Mouse (Mus musculus) kidney, postnatal 0 days (tissue): ENCODE measurements at regions not wholly inside any gene's neighbourhood (a gene's known extent, or its start where the extent isn't known, plus 50 kb on each side); places are given as distances from the start of the nearest gene placed in this dataset.

Source experiments
- ATAC-seq: fragments of 200-750 bp; cut with Nextera tagmentation; replicated peaks from 2 replicates; pipeline ENCODE4 v1.8.0; 2017; ENCODE audit warnings: low read depth, moderate number of reproducible peaks, moderate TSS enrichment, moderate library complexity; ENCODE audit not compliant: low FRiP score
- DNase-seq: peaks from one replicate; pipeline ENCODE4 v3.0.0-alpha.2; 2016; ENCODE audit warnings: low spot score
- H3K27ac ChIP-seq: fragments of 300-500 bp; sonication (generic); 2 replicates; pipeline ENCODE4 v1.5.1; 2014; ENCODE audit warnings: mild to moderate bottlenecking
- H3K27me3 ChIP-seq: fragments of 300-500 bp; sonication (generic); 2 replicates; pipeline ENCODE4 v1.6.1; 2014; ENCODE audit warnings: low read length, mixed read lengths; ENCODE audit not compliant: insufficient read depth
- H3K36me3 ChIP-seq: fragments of 300-500 bp; sonication (generic); 2 replicates; pipeline ENCODE4 v1.6.1; 2014; ENCODE audit warnings: low read length, mixed read lengths; ENCODE audit not compliant: insufficient read depth
- H3K4me1 ChIP-seq: fragments of 300-500 bp; sonication (generic); replicated peaks from 2 replicates; pipeline ENCODE4 v1.6.1; 2014; ENCODE audit warnings: antibody characterized with exemption, low read length, mixed read lengths; ENCODE audit not compliant: insufficient read depth
- H3K4me2 ChIP-seq: fragments of 300-500 bp; sonication (generic); 2 replicates; pipeline ENCODE4 v1.6.1; 2014; ENCODE audit warnings: mild to moderate bottlenecking, low read length, moderate library complexity, mixed read lengths
- H3K4me3 ChIP-seq: fragments of 300-500 bp; sonication (generic); replicated peaks from 2 replicates; pipeline ENCODE4 v1.5.1; 2014; ENCODE audit warnings: low read depth, low read length
- H3K9ac ChIP-seq: fragments of 300-500 bp; sonication (generic); 2 replicates; pipeline ENCODE4 v1.6.1; 2014; ENCODE audit warnings: low read depth, low read length
- H3K9me3 ChIP-seq: fragments of 300-500 bp; sonication (generic); replicated peaks from 2 replicates; pipeline ENCODE4 v1.6.1; 2016; ENCODE audit warnings: low read length, inconsistent platforms, mixed read lengths
- CTCF ChIP-seq: IDR thresholded peaks from 2 replicates; pipeline ENCODE4 v1.5.1; 2016; ENCODE audit warnings: antibody characterized with exemption, low read depth, mild to moderate bottlenecking, moderate library complexity
- WGBS: fragments of 180-500 bp; shearing (Covaris S2); extraction: QIAGEN DNeasy Blood & Tissue Kit; methylation state at CpG from one replicate; pipeline ENCODE4 v1.1.7; 2014; 5-methylcytosine and 5-hydroxymethylcytosine counted together

GRCm38 (mm10) chr15:93189266-93189855 is 85.6 kb downstream of the Gxylt1 start:
- Histone ChIP-seq H3K27me3 (no peaks in the 10 kb centered on the region), H3K4me3 (no peak overlapping the region), H3K4me1 (no peaks in the 10 kb centered on the region), H3K4me2 (no peak overlapping the region), H3K27ac (no peak overlapping the region), H3K9ac (no peak overlapping the region), H3K36me3 (no peaks in the 10 kb centered on the region), H3K9me3 (no peaks in the 10 kb centered on the region)
- 90% methylated on average over 7 of the region's 7 CpGs for WGBS
- no peak for TF ChIP-seq CTCF
- ATAC-seq = no peak
- DNase-seq = no peak

GRCm38 (mm10) chr15:93176221-93176620 is 98.8 kb downstream of the Gxylt1 start:
- DNase-seq = no peak
- H3K4me2 ChIP-seq = no peak overlapping the region
- H3K27ac ChIP-seq = no peak overlapping the region
- no peaks in the 10 kb centered on the region for H3K27me3 ChIP-seq
- WGBS = 78% methylated on average over 5 of the region's 5 CpGs
- no peaks in the 10 kb centered on the region for H3K4me1 ChIP-seq
- H3K36me3 ChIP-seq = no peaks in the 10 kb centered on the region
- H3K9ac ChIP-seq = no peak overlapping the region
- TF ChIP-seq CTCF = no peak
- H3K9me3 ChIP-seq = 0 out of 2 replicates have a peak, but pooled peaks cover 4% of the 10 kb centered on the region
- H3K4me3 ChIP-seq = no peak overlapping the region
- no peak for ATAC-seq

- H3K27me3 ChIP-seq = no peaks in the 10 kb centered on the region
- no peak overlapping the region for H3K9ac ChIP-seq
- no peak overlapping the region for H3K4me3 ChIP-seq
- WGBS = 39% methylated on average over 3 of the region's 3 CpGs
- no peak overlapping the region for H3K27ac ChIP-seq
- H3K4me2 ChIP-seq = no peak overlapping the region
- peak; percentile 79 for DNase-seq
- no peaks in the 10 kb centered on the region for H3K9me3 ChIP-seq
- peak; percentile 29 for ATAC-seq
- H3K36me3 ChIP-seq = no peaks in the 10 kb centered on the region
- no peak for TF ChIP-seq CTCF
- H3K4me1 ChIP-seq = no peaks in the 10 kb centered on the region
Observed at GRCm38 (mm10) chr15:93168784-93169183, 106.2 kb downstream of the Gxylt1 start.

- no peak overlapping the region for H3K4me3 ChIP-seq
- H3K9me3 ChIP-seq = no peaks in the 10 kb centered on the region
- H3K27ac ChIP-seq = no peak overlapping the region
- ATAC-seq (no peak), DNase-seq (no peak)
- H3K9ac ChIP-seq = no peak overlapping the region
- no peaks in the 10 kb centered on the region for H3K4me1 ChIP-seq
- H3K4me2 ChIP-seq = no peak overlapping the region
- 92% methylated on average over 9 of the region's 9 CpGs for WGBS
- H3K27me3 ChIP-seq = no peaks in the 10 kb centered on the region
- TF ChIP-seq CTCF = no peak
- H3K36me3 ChIP-seq = no peaks in the 10 kb centered on the region
Observed at GRCm38 (mm10) chr15:93167451-93167850, 107.5 kb downstream of the Gxylt1 start.

GRCm38 (mm10) chr15:93161924-93162910 is 112.8 kb downstream of the Gxylt1 start:
- 50% methylated on average over 25 of the region's 25 CpGs for WGBS
- H3K4me1 ChIP-seq = no peaks in the 10 kb centered on the region
- no peak overlapping the region for H3K9ac ChIP-seq
- peak overlapping the region; percentile 46 for H3K4me2 ChIP-seq
- no peaks in the 10 kb centered on the region for H3K27me3 ChIP-seq
- peak; percentile 44 for DNase-seq
- ATAC-seq = peak; percentile 52; the same call in 1 of the 2 replicates
- no peak for TF ChIP-seq CTCF
- no peaks in the 10 kb centered on the region for H3K36me3 ChIP-seq
- H3K9me3 ChIP-seq = no peaks in the 10 kb centered on the region
- H3K27ac ChIP-seq = no peak overlapping the region
- H3K4me3 ChIP-seq = no peak overlapping the region

- ATAC-seq (no peak), DNase-seq (peak; percentile 16)
- no peak overlapping the region for H3K4me2 ChIP-seq
- 76% methylated on average over 7 of the region's 7 CpGs for WGBS
- H3K36me3 ChIP-seq = no peaks in the 10 kb centered on the region
- no peaks in the 10 kb centered on the region for H3K27me3 ChIP-seq
- H3K9ac ChIP-seq = no peak overlapping the region
- H3K9me3 ChIP-seq = no peaks in the 10 kb centered on the region
- no peak for TF ChIP-seq CTCF
- no peaks in the 10 kb centered on the region for H3K4me1 ChIP-seq
- no peak overlapping the region for H3K27ac ChIP-seq
- no peak overlapping the region for H3K4me3 ChIP-seq
Observed at GRCm38 (mm10) chr15:93161329-93161728, 113.7 kb downstream of the Gxylt1 start.
